Mouse (Mus musculus) inflammation-experienced regulatory T-cells, adult 6 months (primary cell): ENCODE data around the gene Sfrp5. TPM values are rescaled to one million over a fixed set of nuclear protein-coding genes. Genes with fewer than 3 reads are reported as not detected.
A peak's percentile ranks its signal among the peaks of the same experiment; 100 is the strongest.

Source experiments
- ATAC-seq: one replicate; pipeline ENCODE4 v1.8.0; 2017
- polyA plus RNA-seq, 3 experiments: library from polyadenylated mRNA; unstranded; fragments of 100-300 nt; shearing (Covaris generic); gene quantifications; one replicate each; pipeline ENCODE4 v1.2.1; 2017

Gene Sfrp5
- polyA plus RNA-seq, 3 experiments from 2014 or later, result not detected

- no peak for ATAC-seq
Measured at GRCm38 (mm10) chr19:42197066-42197465, 5.0 kb downstream of the Sfrp5 start.

- ATAC-seq, result no peak
Measured at GRCm38 (mm10) chr19:42196378-42196777, 5.7 kb downstream of the Sfrp5 start.

- ATAC-seq, result no peak
Measured at GRCm38 (mm10) chr19:42193311-42193710, 8.7 kb downstream of the Sfrp5 start.

GRCm38 (mm10) chr19:42190494-42190893 lies 11.6 kb downstream of the Sfrp5 start:
- ATAC-seq, result no peak

- ATAC-seq, result no peak
Measured at GRCm38 (mm10) chr19:42189735-42190134, 12.3 kb downstream of the Sfrp5 start.

GRCm38 (mm10) chr19:42182673-42183072 lies 19.4 kb downstream of the Sfrp5 start:
- no peak for ATAC-seq

- no peak for ATAC-seq
Measured at GRCm38 (mm10) chr19:42179356-42179755, 22.7 kb downstream of the Sfrp5 start.

- no peak for ATAC-seq
Measured at GRCm38 (mm10) chr19:42177461-42177860, 24.6 kb downstream of the Sfrp5 start.

- no peak for ATAC-seq
Measured at GRCm38 (mm10) chr19:42176841-42177240, 25.2 kb downstream of the Sfrp5 start.

- peak; percentile 97 for ATAC-seq
Measured at GRCm38 (mm10) chr19:42170025-42170969, 31.8 kb downstream of the Sfrp5 start.

GRCm38 (mm10) chr19:42169322-42169975 lies 32.6 kb downstream of the Sfrp5 start:
- no peak for ATAC-seq

- ATAC-seq, result no peak
Measured at GRCm38 (mm10) chr19:42167489-42167888, 34.6 kb downstream of the Sfrp5 start.

GRCm38 (mm10) chr19:42166766-42167165 lies 35.3 kb downstream of the Sfrp5 start:
- ATAC-seq, result no peak

GRCm38 (mm10) chr19:42166130-42166529 lies 35.9 kb downstream of the Sfrp5 start:
- peak; percentile 41 for ATAC-seq

GRCm38 (mm10) chr19:42164188-42164587 lies 37.9 kb downstream of the Sfrp5 start:
- ATAC-seq, result no peak

GRCm38 (mm10) chr19:42163764-42164163 lies 38.3 kb downstream of the Sfrp5 start, which contains the start of gene Zfyve27:
Zfyve27 (plus strand) TSS chr19:42163951.
- no peak for ATAC-seq

GRCm38 (mm10) chr19:42158246-42159017 lies 43.6 kb downstream of the Sfrp5 start:
- ATAC-seq, result no peak

- no peak for ATAC-seq
Measured at GRCm38 (mm10) chr19:42157493-42158237, 44.4 kb downstream of the Sfrp5 start.

- peak; percentile 50 for ATAC-seq
Measured at GRCm38 (mm10) chr19:42151990-42152389, 50.1 kb downstream of the Sfrp5 start.

GRCm38 (mm10) chr19:42148569-42148860 lies 53.5 kb downstream of the Sfrp5 start:
- no peak for ATAC-seq
